Mouse (Mus musculus): ENCODE measurements around the gene Efcab9.

Gene Efcab9

GRCm38 (mm10) chr11:32556333-32556990 is 24.6 kb upstream of the Efcab9 start:
- DNase-seq (ENCODE audit: low spot score), result no peak

- DNase-seq (ENCODE audit: low spot score), result no peak
Observed at GRCm38 (mm10) chr11:32555103-32555689, 23.3 kb upstream of the Efcab9 start.

GRCm38 (mm10) chr11:32554141-32555091 is 22.5 kb upstream of the Efcab9 start:
- DNase-seq (ENCODE audit: low spot score), result no peak

- no peak for DNase-seq (ENCODE audit: low spot score)
Observed at GRCm38 (mm10) chr11:32553311-32554140, 21.6 kb upstream of the Efcab9 start.

GRCm38 (mm10) chr11:32552401-32553090 is 20.7 kb upstream of the Efcab9 start:
- DNase-seq (ENCODE audit: low spot score), result no peak

- no peak for DNase-seq (ENCODE audit: low spot score)
Observed at GRCm38 (mm10) chr11:32551579-32552297, 19.9 kb upstream of the Efcab9 start.

GRCm38 (mm10) chr11:32551056-32551455 is 19.2 kb upstream of the Efcab9 start:
- DNase-seq (ENCODE audit: low spot score), result no peak

- DNase-seq (ENCODE audit: low spot score), result peak; percentile 74
Observed at GRCm38 (mm10) chr11:32550102-32550501, 18.2 kb upstream of the Efcab9 start.

- DNase-seq (ENCODE audit: low spot score), result no peak
Observed at GRCm38 (mm10) chr11:32549236-32549635, 17.4 kb upstream of the Efcab9 start.

- no peak for DNase-seq (ENCODE audit: low spot score)
Observed at GRCm38 (mm10) chr11:32548240-32548639, 16.4 kb upstream of the Efcab9 start.

- no peak for DNase-seq (ENCODE audit: low spot score)
Observed at GRCm38 (mm10) chr11:32547391-32547947, 15.6 kb upstream of the Efcab9 start.

GRCm38 (mm10) chr11:32546483-32546882 is 14.6 kb upstream of the Efcab9 start:
- DNase-seq (ENCODE audit: low spot score), result no peak

- DNase-seq (ENCODE audit: low spot score), result no peak
Observed at GRCm38 (mm10) chr11:32545605-32546004, 13.7 kb upstream of the Efcab9 start.

GRCm38 (mm10) chr11:32544497-32544896 is 12.6 kb upstream of the Efcab9 start:
- DNase-seq (ENCODE audit: low spot score), result no peak

- no peak for DNase-seq (ENCODE audit: low spot score)
Observed at GRCm38 (mm10) chr11:32544041-32544440, 12.2 kb upstream of the Efcab9 start.

GRCm38 (mm10) chr11:32542687-32543411 is 11.0 kb upstream of the Efcab9 start:
- no peak for DNase-seq (ENCODE audit: low spot score)

GRCm38 (mm10) chr11:32542181-32542580 is 10.3 kb upstream of the Efcab9 start:
- DNase-seq (ENCODE audit: low spot score), result no peak

GRCm38 (mm10) chr11:32540463-32540862 is 8.6 kb upstream of the Efcab9 start:
- no peak for DNase-seq (ENCODE audit: low spot score)

- no peak for DNase-seq (ENCODE audit: low spot score)
Observed at GRCm38 (mm10) chr11:32539717-32540116, 7.8 kb upstream of the Efcab9 start.

- no peak for DNase-seq (ENCODE audit: low spot score)
Observed at GRCm38 (mm10) chr11:32538846-32539245, 7.0 kb upstream of the Efcab9 start.
